Mouse (Mus musculus) spleen, adult 2 months (tissue): ENCODE measurements at regions not wholly inside any gene's neighbourhood (a gene's known extent, or its start where the extent isn't known, plus 50 kb on each side); places are given as distances from the start of the nearest gene placed in this dataset.

Experiments used
- CTCF ChIP-seq: fragments of 200-500 bp; IDR thresholded peaks from 2 replicates; pipeline ENCODE4 v1.5.1; 2011; ENCODE audit warnings: mild to moderate bottlenecking, inconsistent platforms; ENCODE audit not compliant: insufficient read depth, insufficient read length, insufficient replicate concordance; ENCODE audit errors: extremely low read depth
- POLR2A ChIP-seq: fragments of 200-500 bp; IDR thresholded peaks from 2 replicates; pipeline ENCODE4 v1.6.1; 2011; ENCODE audit warnings: low read depth, low read length, inconsistent platforms

DNA sequence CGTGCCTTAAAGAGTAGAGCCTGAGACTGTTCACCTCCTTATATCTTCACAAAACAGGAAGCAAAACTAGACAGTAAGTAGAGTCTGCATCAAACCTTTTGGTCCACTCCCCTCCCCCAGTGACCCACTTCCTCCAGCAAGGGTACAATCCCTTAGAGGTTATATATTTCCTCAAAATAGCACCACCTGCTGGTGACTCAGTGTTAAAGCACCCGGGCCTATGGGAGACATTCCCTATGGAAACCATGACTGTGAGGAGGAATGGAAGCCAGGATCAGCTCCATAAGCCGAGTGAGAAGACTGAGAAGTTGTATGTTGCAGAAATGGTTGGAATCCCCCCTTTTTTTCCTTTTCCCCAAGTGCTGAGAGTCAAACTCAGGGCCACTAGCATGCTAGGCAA is 66.5 kb upstream of the 4931429L15Rik start:
- TF ChIP-seq POLR2A (no peak), CTCF (no peak)
